Mouse (Mus musculus) MEL (cell line): ENCODE results near the gene Amotl1. TPM values are rescaled to one million over a fixed set of nuclear protein-coding genes. Genes with fewer than 3 reads are reported as not detected.

Source experiments
- DNase-seq: peaks from one replicate; pipeline ENCODE4 v3.0.0; 2011; ENCODE audit warnings: low read depth, low spot score
- H3K27ac ChIP-seq: 2 replicates; pipeline ENCODE4 v1.5.1; 2012; ENCODE audit warnings: low read depth, mild to moderate bottlenecking, control low read depth, low read length, moderate library complexity; ENCODE audit not compliant: control insufficient read depth
- H3K27me3 ChIP-seq, 2 experiments: fragments of 150-350 bp in 1 of 2; sonication (generic) in 1 of 2; 2 replicates each; pipeline ENCODE4 v1.6.1; 2012; ENCODE audit warnings: low read length in 2 of 2, mild to moderate bottlenecking in 2 of 2, improper control_type of control experiment in 1 of 2, moderate library complexity in 1 of 2; ENCODE audit not compliant: insufficient read depth in 2 of 2, control insufficient read depth in 1 of 2
- H3K36me3 ChIP-seq, 2 experiments: 2 replicates each; pipeline ENCODE4 v1.6.1; 2012 to 2014; ENCODE audit warnings: low read length in 2 of 2, improper control_type of control experiment in 1 of 2, inconsistent platforms in 1 of 2, mild to moderate bottlenecking in 1 of 2; ENCODE audit not compliant: insufficient read depth in 2 of 2, control insufficient read depth in 1 of 2
- H3K4me1 ChIP-seq, 2 experiments: fragments of 150-350 bp in 1 of 2; sonication (generic) in 1 of 2; 2 replicates each; pipeline ENCODE4 v1.6.1; 2012; ENCODE audit warnings: low read length in 2 of 2, improper control_type of control experiment in 1 of 2, mild to moderate bottlenecking in 1 of 2; ENCODE audit not compliant: insufficient read depth in 2 of 2, control insufficient read depth in 1 of 2
- H3K4me3 ChIP-seq, 2 experiments: fragments of 150-350 bp in 1 of 2; sonication (generic) in 1 of 2; 2 replicates each; pipeline ENCODE4 v1.5.1; 2012; ENCODE audit warnings: low read depth in 2 of 2, low read length in 2 of 2, mild to moderate bottlenecking in 2 of 2, moderate library complexity in 2 of 2, control low read depth in 1 of 2, improper control_type of control experiment in 1 of 2; ENCODE audit not compliant: control insufficient read depth in 1 of 2, insufficient read depth in 1 of 2
- H3K79me2 ChIP-seq: 2 replicates; pipeline ENCODE4 v1.6.1; 2012; ENCODE audit warnings: mild to moderate bottlenecking, low read length, moderate library complexity; ENCODE audit not compliant: control insufficient read depth, poor library complexity, insufficient read depth
- H3K9ac ChIP-seq: 2 replicates; pipeline ENCODE4 v1.6.1; 2012; ENCODE audit warnings: low read depth, mild to moderate bottlenecking, control low read depth, low read length, moderate library complexity; ENCODE audit not compliant: control insufficient read depth, poor library complexity, severe bottlenecking
- H3K9me3 ChIP-seq: fragments of 150-350 bp; sonication (generic); replicated peaks from 2 replicates; pipeline ENCODE4 v1.6.1; 2012; ENCODE audit warnings: mild to moderate bottlenecking, low read length, improper control_type of control experiment, moderate library complexity; ENCODE audit not compliant: insufficient read depth
- BHLHE40 ChIP-seq: IDR thresholded peaks from 2 replicates; pipeline ENCODE4 v1.6.1; 2012; ENCODE audit warnings: low read depth, mild to moderate bottlenecking, inconsistent platforms, low read length, improper control_type of control experiment, borderline replicate concordance
- CHD1 ChIP-seq: IDR thresholded peaks from 2 replicates; pipeline ENCODE4 v1.6.1; 2012; ENCODE audit warnings: low read depth, mild to moderate bottlenecking, inconsistent platforms, low read length, improper control_type of control experiment
- E2F4 ChIP-seq: IDR thresholded peaks from 2 replicates; pipeline ENCODE4 v1.6.1; 2011; ENCODE audit warnings: low read depth, low read length, improper control_type of control experiment, borderline replicate concordance
- ELF1 ChIP-seq: IDR thresholded peaks from 2 replicates; pipeline ENCODE4 v1.6.1; 2014; ENCODE audit warnings: low read depth, mild to moderate bottlenecking, inconsistent platforms, low read length, improper control_type of control experiment, moderate library complexity
- ETS1 ChIP-seq: IDR thresholded peaks from 2 replicates; pipeline ENCODE4 v1.6.1; 2012; ENCODE audit warnings: low read depth, mild to moderate bottlenecking, inconsistent platforms, low read length, improper control_type of control experiment, moderate library complexity
- HCFC1 ChIP-seq: IDR thresholded peaks from 2 replicates; pipeline ENCODE4 v1.6.1; 2012; ENCODE audit warnings: low read depth, mild to moderate bottlenecking, inconsistent platforms, low read length, improper control_type of control experiment, moderate library complexity
- JUND ChIP-seq: IDR thresholded peaks from 2 replicates; pipeline ENCODE4 v1.6.1; 2011; ENCODE audit warnings: low read depth, mild to moderate bottlenecking, improper control_type of control experiment, low read length
- MAFK ChIP-seq: IDR thresholded peaks from 2 replicates; pipeline ENCODE4 v1.6.1; 2011; ENCODE audit warnings: low read depth, mild to moderate bottlenecking, low read length, improper control_type of control experiment, borderline replicate concordance
- MAX ChIP-seq: IDR thresholded peaks from 2 replicates; pipeline ENCODE4 v1.6.1; 2011; ENCODE audit warnings: low read length, improper control_type of control experiment
- NELFE ChIP-seq: IDR thresholded peaks from 2 replicates; pipeline ENCODE4 v1.6.1; 2011; ENCODE audit warnings: low read depth, low read length, improper control_type of control experiment
- POLR2A ChIP-seq, 2 experiments: IDR thresholded peaks; 2 replicates each; pipeline ENCODE4 v1.6.1; 2011 to 2012; ENCODE audit warnings: low read length in 2 of 2, mild to moderate bottlenecking in 2 of 2, control low read depth in 1 of 2, improper control_type of control experiment in 1 of 2, low read depth in 1 of 2, moderate library complexity in 1 of 2; ENCODE audit not compliant: control insufficient read depth in 1 of 2, insufficient read depth in 1 of 2, poor library complexity in 1 of 2
- POLR2AphosphoS5 ChIP-seq: IDR thresholded peaks from 2 replicates; pipeline ENCODE4 v1.6.1; 2012; ENCODE audit warnings: low read depth, borderline replicate concordance, mild to moderate bottlenecking, inconsistent platforms, low read length, moderate library complexity, mixed read lengths
- RCOR1 ChIP-seq: IDR thresholded peaks from 2 replicates; pipeline ENCODE4 v1.6.1; 2012; ENCODE audit warnings: low read depth, mild to moderate bottlenecking, inconsistent platforms, low read length, improper control_type of control experiment
- SIN3A ChIP-seq: IDR thresholded peaks from 2 replicates; pipeline ENCODE4 v1.6.1; 2012; ENCODE audit warnings: low read length, improper control_type of control experiment, inconsistent platforms
- TAL1 ChIP-seq: IDR thresholded peaks from 2 replicates; pipeline ENCODE4 v1.6.1; 2012; ENCODE audit warnings: mild to moderate bottlenecking, inconsistent platforms, low read length, moderate library complexity, mixed read lengths
- TBP ChIP-seq: IDR thresholded peaks from 2 replicates; pipeline ENCODE4 v1.8.0; 2011; ENCODE audit warnings: low read depth, low read length, improper control_type of control experiment
- TCF12 ChIP-seq: IDR thresholded peaks from 2 replicates; pipeline ENCODE4 v1.6.1; 2014; ENCODE audit warnings: low read depth, mild to moderate bottlenecking, inconsistent platforms, low read length, improper control_type of control experiment, moderate library complexity
- USF2 ChIP-seq, 2 experiments: IDR thresholded peaks; 2 replicates each; pipeline ENCODE4 v1.6.1; 2011 to 2012; ENCODE audit warnings: improper control_type of control experiment in 2 of 2, low read length in 2 of 2, borderline replicate concordance in 1 of 2, inconsistent platforms in 1 of 2, low read depth in 1 of 2, mild to moderate bottlenecking in 1 of 2; ENCODE audit not compliant: insufficient read depth in 1 of 2
- ZNF384 ChIP-seq: IDR thresholded peaks from 2 replicates; pipeline ENCODE4 v1.6.1; 2012; ENCODE audit warnings: low read depth, mild to moderate bottlenecking, inconsistent platforms, low read length, improper control_type of control experiment
- polyA plus RNA-seq, 2 experiments: library from polyadenylated mRNA; stranded (reverse) in 1 of 2; unstranded in 1 of 2; fragments of >175 nt in 1 of 2; fragments of >200 nt in 1 of 2; gene quantifications; 2 replicates each; pipeline versions ENCODE4 v1.2.1 to v1.2.4; 2012; ENCODE audit warnings: low replicate concordance in 2 of 2, low read depth in 1 of 2; ENCODE audit not compliant: insufficient read length in 2 of 2, insufficient read depth in 1 of 2, missing spikeins in 1 of 2
- total RNA-seq: library from RNA; depleted of rRNA; stranded (reverse); fragments of 300-350 nt; gene quantifications from 2 replicates; pipeline ENCODE4 v1.2.3, GENCODE M21; 2012

Gene Amotl1
- total and polyA plus RNA-seq, 3 experiments = 7.4 to 9.3 TPM; not detected in 1

GRCm38 (mm10) chr9:14641310-14642067, 3.4 kb downstream of the Amotl1 start:
- DNase-seq = no peak

GRCm38 (mm10) chr9:14636244-14636643, 8.6 kb downstream of the Amotl1 start:
- Histone ChIP-seq H3K9ac (no peak overlapping the region), H3K36me3 (no peaks in the 10 kb centered on the region), H3K9me3 (no peaks in the 10 kb centered on the region), H3K4me1 (no peaks in the 10 kb centered on the region), H3K27ac (no peak overlapping the region), H3K4me3 (no peak overlapping the region), H3K79me2 (no peaks in the 10 kb centered on the region)
- no peak for DNase-seq
- TF ChIP-seq SIN3A = no peak
- TF ChIP-seq MAX = 0 out of 2 replicates have a peak, but pooled peaks have one; percentile 18
- TF ChIP-seq, all 39 proteins: peak for 1
- H3K27me3 ChIP-seq = peaks cover 24 to 36% of the 10 kb centered on the region in 2 experiments

More at GRCm38 (mm10) chr9:14641310-14642067, 3.4 kb downstream of the Amotl1 start:
- Histone ChIP-seq H3K27ac (no peak overlapping the region), H3K9ac (no peak overlapping the region), H3K27me3 (peaks cover 24 to 25% of the 10 kb centered on the region in 2 experiments), H3K4me3 (no peak overlapping the region), H3K4me1 (peaks cover 0 to 10% of the 10 kb centered on the region in 2 experiments; a peak in 1 of 4 replicates), H3K9me3 (no peaks in the 10 kb centered on the region), H3K36me3 (no peaks in the 10 kb centered on the region), H3K79me2 (no peaks in the 10 kb centered on the region)
- TF ChIP-seq MAFK = 0 out of 2 replicates have a peak, but pooled peaks have one; percentile 45
- no peak for TF ChIP-seq POLR2AphosphoS5
- no peak for TF ChIP-seq RCOR1

GRCm38 (mm10) chr9:14635551-14635950, 9.3 kb downstream of the Amotl1 start:
- Histone ChIP-seq H3K27me3 (peaks cover 24 to 39% of the 10 kb centered on the region in 2 experiments), H3K9ac (no peak overlapping the region), H3K4me3 (no peak overlapping the region)

More at GRCm38 (mm10) chr9:14635551-14635950, 9.3 kb downstream of the Amotl1 start:
- Histone ChIP-seq H3K27ac (no peak overlapping the region), H3K9me3 (no peaks in the 10 kb centered on the region), H3K79me2 (no peaks in the 10 kb centered on the region), H3K4me1 (no peaks in the 10 kb centered on the region), H3K36me3 (no peaks in the 10 kb centered on the region)
- no peak for DNase-seq
- TF ChIP-seq JUND (no peak), TCF12 (no peak), HCFC1 (no peak), NELFE (no peak), TAL1 (no peak), BHLHE40 (no peak), POLR2A (IDR thresholded peaks at IDR 0.05; ENCODE audit: control insufficient read depth in 1 of 2, insufficient read depth in 1 of 2, low read depth in 1 of 2, low read length in 2 of 2, poor library complexity in 1 of 2) (no peak), ETS1 (no peak), USF2 (IDR thresholded peaks at IDR 0.05; ENCODE audit: borderline replicate concordance in 1 of 2, insufficient read depth in 1 of 2, low read depth in 1 of 2, low read length in 2 of 2) (no peak), E2F4 (no peak), CHD1 (no peak), ZNF384 (no peak), ELF1 (no peak), TBP (no peak)
